Mouse (Mus musculus) intestine, embryonic 14.5 days (tissue): ENCODE results near the gene Ubxn1. TPM values are rescaled to one million over a fixed set of nuclear protein-coding genes. Genes with fewer than 3 reads are reported as not detected.
A peak's percentile ranks its signal among the peaks of the same experiment; 100 is the strongest.

Source experiments
- ATAC-seq: fragments of 200-750 bp; cut with Nextera tagmentation; replicated peaks from 2 replicates; pipeline ENCODE4 v1.8.0; 2017; ENCODE audit warnings: low read depth, moderate number of reproducible peaks, moderate TSS enrichment, moderate library complexity; ENCODE audit not compliant: low FRiP score, low TSS enrichment
- DNase-seq: peaks from one replicate; pipeline ENCODE4 v3.0.0-alpha.2; 2018; ENCODE audit warnings: low spot score
- H3K27ac ChIP-seq: fragments of 300-500 bp; sonication (generic); 2 replicates; pipeline ENCODE4 v1.5.1; 2014; ENCODE audit warnings: low read depth, mild to moderate bottlenecking, control low read depth
- H3K27me3 ChIP-seq: fragments of 300-500 bp; sonication (generic); replicated peaks from 2 replicates; pipeline ENCODE4 v1.6.1; 2014; ENCODE audit warnings: low read length, control low read depth; ENCODE audit not compliant: control insufficient read depth, insufficient read depth
- H3K36me3 ChIP-seq: fragments of 300-500 bp; sonication (generic); 2 replicates; pipeline ENCODE4 v1.6.1; 2014; ENCODE audit warnings: low read length, control low read depth; ENCODE audit not compliant: control insufficient read depth, insufficient read depth
- H3K4me1 ChIP-seq: fragments of 300-500 bp; sonication (generic); replicated peaks from 2 replicates; pipeline ENCODE4 v1.6.1; 2014; ENCODE audit warnings: low read length, control low read depth, mixed read lengths; ENCODE audit not compliant: control insufficient read depth, insufficient read depth
- H3K4me2 ChIP-seq: fragments of 300-500 bp; sonication (generic); 2 replicates; pipeline ENCODE4 v1.6.1; 2014; ENCODE audit warnings: low read length
- H3K4me3 ChIP-seq: fragments of 300-500 bp; sonication (generic); 2 replicates; pipeline ENCODE4 v1.5.1; 2014; ENCODE audit warnings: low read depth, low read length, control low read depth, mixed read lengths
- H3K9ac ChIP-seq: fragments of 300-500 bp; sonication (generic); 2 replicates; pipeline ENCODE4 v1.6.1; 2014; ENCODE audit warnings: mild to moderate bottlenecking, low read length
- H3K9me3 ChIP-seq: fragments of 300-500 bp; sonication (generic); 2 replicates; pipeline ENCODE4 v1.6.1; 2016; ENCODE audit warnings: low read length, control low read depth; ENCODE audit not compliant: control insufficient read depth
- WGBS: fragments of 180-500 bp; shearing (Covaris S2); extraction: QIAGEN DNeasy Blood & Tissue Kit; methylation state at CpG from one replicate; pipeline ENCODE4 v1.1.7; 2014; 5-methylcytosine and 5-hydroxymethylcytosine counted together
- polyA plus RNA-seq: library from polyadenylated mRNA; unstranded; fragments of >200 nt; fragmentation: Nextera tagmentation; extraction: Ambion mirVana; gene quantifications from 2 replicates; pipeline ENCODE4 v1.2.1, GENCODE M21; 2014

Gene Ubxn1
- polyA plus RNA-seq, 1 experiment from 2014 or later: 162 TPM

DNA sequence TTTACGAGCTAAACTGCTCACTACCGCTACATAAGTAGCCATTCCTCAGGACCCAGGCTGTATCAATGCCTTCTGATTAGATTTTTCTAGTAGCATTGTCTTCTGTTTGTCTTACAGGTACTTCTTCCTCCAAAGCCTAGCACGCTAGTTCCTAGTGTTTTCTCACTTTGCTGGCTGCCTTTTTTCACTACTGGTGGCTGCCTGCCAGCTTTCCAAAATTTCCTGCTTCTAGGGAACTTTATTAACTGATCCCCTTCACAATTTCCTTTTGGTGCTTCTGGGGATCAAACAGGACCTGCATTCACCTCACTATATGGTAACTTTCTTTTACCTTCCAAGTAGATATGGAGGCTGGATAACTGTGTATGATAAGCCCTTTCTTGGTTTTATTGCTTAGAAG lies 27.8 kb downstream of the Ubxn1 start:
- H3K27ac ChIP-seq: 0 out of 2 replicates have a peak overlapping the region, but pooled peaks have one; percentile 0
- 39% methylated on average over 3 of the region's 3 CpGs for WGBS
- no peaks in the 10 kb centered on the region for H3K27me3 ChIP-seq
- H3K9ac ChIP-seq: peak overlapping the region; percentile 97
- no peak for ATAC-seq
- no peaks in the 10 kb centered on the region for H3K9me3 ChIP-seq
- DNase-seq: no peak
- H3K4me1 ChIP-seq: peaks cover 21% of the 10 kb centered on the region
- H3K4me3 ChIP-seq: peak overlapping the region; percentile 96
- peaks cover 47% of the 10 kb centered on the region for H3K36me3 ChIP-seq
- H3K4me2 ChIP-seq: peak overlapping the region; percentile 85

DNA sequence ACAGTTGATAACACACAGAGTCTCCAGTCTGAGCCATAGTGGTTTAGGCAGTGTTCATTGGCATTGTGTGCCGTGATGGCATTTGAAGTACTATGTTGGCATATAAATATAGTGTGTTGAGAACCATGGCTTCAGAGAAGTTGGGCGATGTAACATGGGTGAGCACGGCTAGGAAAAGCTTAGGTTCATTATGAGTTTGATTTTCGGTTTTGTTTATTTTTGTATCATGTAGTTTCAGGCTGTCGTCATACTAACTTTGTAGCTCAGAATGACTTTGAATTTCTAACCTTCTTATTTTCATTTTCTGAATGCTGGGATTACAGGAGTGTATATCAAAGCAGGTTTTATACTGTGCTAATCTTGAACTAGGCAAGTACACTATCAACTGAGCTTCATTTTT lies 32.1 kb downstream of the Ubxn1 start:
- no peak for DNase-seq
- H3K4me3 ChIP-seq: no peak overlapping the region
- no peak overlapping the region for H3K4me2 ChIP-seq
- ATAC-seq: no peak
- H3K27ac ChIP-seq: no peak overlapping the region
- no peak overlapping the region for H3K9ac ChIP-seq
- H3K9me3 ChIP-seq: no peaks in the 10 kb centered on the region
- peaks cover 12% of the 10 kb centered on the region for H3K4me1 ChIP-seq
- WGBS: 95% methylated on average over 5 of the region's 5 CpGs
- H3K27me3 ChIP-seq: no peaks in the 10 kb centered on the region
- peaks cover 63% of the 10 kb centered on the region for H3K36me3 ChIP-seq

DNA sequence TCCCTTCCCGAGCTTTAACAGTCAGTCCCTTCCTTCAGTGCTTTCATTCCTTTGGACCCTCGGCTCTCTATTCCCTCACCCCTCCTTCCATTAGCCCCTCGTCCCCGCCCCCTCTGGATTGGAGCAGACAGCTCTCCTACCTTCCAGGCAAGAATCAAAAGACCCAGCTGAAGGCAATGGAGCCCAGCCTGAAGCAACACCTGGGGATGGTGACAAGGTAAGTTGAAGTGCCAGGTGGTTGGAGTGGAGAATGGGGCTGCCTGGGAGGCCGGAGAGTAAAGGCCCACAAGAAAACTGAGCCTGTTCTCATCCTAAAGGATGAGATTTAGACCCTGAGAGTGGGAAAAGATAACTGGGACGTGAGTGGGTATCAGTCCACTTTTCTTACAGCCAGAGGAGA lies 37.2 kb downstream of the Ubxn1 start:
- Histone ChIP-seq H3K4me1 (no peaks in the 10 kb centered on the region), H3K27me3 (no peaks in the 10 kb centered on the region), H3K4me3 (no peak overlapping the region), H3K9me3 (no peaks in the 10 kb centered on the region), H3K4me2 (no peak overlapping the region), H3K36me3 (peaks cover 97% of the 10 kb centered on the region), H3K27ac (no peak overlapping the region), H3K9ac (no peak overlapping the region)
- 90% methylated on average over 6 of the region's 6 CpGs for WGBS
- ATAC-seq (no peak), DNase-seq (no peak)

DNA sequence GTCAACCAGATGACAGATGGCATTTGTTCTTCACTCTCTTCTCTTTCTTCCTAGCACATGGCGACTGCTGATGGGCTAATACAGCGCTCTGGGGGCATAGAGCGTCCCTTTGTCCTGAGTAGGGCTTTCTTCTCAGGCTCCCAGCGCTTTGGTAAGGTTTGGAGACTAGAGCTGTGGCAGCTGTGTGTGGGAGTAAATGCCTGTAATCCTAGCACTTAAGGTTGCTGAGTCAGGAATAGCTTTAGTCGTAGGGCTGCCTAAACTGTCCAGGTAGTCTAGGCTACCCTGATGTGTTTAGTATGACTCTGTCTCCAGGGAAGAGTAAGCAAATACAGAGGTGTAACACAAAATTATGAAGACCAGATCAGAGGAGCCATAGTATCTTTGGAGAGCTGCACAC lies 40.5 kb downstream of the Ubxn1 start:
- Histone ChIP-seq H3K36me3 (peaks cover 100% of the 10 kb centered on the region), H3K4me2 (no peak overlapping the region), H3K27ac (no peak overlapping the region), H3K9me3 (no peaks in the 10 kb centered on the region), H3K27me3 (no peaks in the 10 kb centered on the region), H3K4me1 (no peaks in the 10 kb centered on the region), H3K4me3 (no peak overlapping the region), H3K9ac (no peak overlapping the region)
- no peak for DNase-seq
- ATAC-seq: no peak
- 93% methylated on average over 5 of the region's 5 CpGs for WGBS

DNA sequence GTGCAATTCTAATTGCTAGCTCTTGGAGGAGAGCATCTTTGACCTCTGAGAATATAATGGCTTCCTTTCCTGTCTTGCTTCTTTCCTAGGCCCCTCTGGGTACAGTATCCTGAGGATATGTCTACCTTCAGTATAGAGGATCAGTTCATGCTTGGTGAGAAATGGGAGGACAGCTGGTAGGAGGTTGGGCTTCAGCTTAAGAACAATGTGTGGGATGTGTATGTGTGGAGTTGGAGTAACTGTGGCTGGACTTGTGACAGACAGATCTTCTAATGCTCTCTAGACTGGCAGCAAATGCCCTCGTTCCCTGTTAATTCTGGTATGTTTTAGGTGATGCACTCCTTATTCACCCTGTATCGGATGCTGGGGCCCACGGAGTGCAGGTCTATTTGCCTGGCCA lies 42.9 kb downstream of the Ubxn1 start:
- DNase-seq (no peak), ATAC-seq (no peak)
- Histone ChIP-seq H3K4me3 (no peak overlapping the region), H3K36me3 (peaks cover 81% of the 10 kb centered on the region), H3K4me1 (no peaks in the 10 kb centered on the region), H3K4me2 (no peak overlapping the region), H3K27ac (no peak overlapping the region), H3K9me3 (no peaks in the 10 kb centered on the region), H3K27me3 (no peaks in the 10 kb centered on the region), H3K9ac (no peak overlapping the region)
- WGBS: 95% methylated on average over 3 of the region's 3 CpGs

DNA sequence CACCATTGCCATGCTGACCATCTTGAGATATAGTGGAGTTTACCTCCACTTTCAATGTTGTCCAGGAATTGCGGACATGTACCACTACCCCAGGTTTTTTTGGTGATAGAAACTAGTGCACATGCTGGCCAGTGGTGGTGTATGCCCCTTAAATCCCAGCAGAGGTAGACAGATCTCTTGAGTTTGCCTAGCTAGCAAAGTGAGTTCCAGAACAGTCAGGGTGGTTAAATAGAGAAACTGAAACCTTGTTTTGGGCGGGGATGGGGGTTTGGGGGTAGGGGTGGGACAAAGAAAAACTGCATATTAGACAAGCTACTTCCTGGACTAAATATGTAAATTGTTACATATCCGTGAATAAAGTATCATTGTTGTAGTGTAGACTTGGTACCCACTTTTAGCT lies 47.7 kb downstream of the Ubxn1 start:
- DNase-seq (no peak), ATAC-seq (no peak)
- Histone ChIP-seq H3K4me1 (peaks cover 11% of the 10 kb centered on the region), H3K36me3 (peaks cover 44% of the 10 kb centered on the region), H3K27me3 (no peaks in the 10 kb centered on the region), H3K4me3 (no peak overlapping the region), H3K9me3 (no peaks in the 10 kb centered on the region), H3K4me2 (no peak overlapping the region), H3K9ac (no peak overlapping the region), H3K27ac (no peak overlapping the region)
- whole genome bisulfite sequencing: 90% methylated on average over 3 of the region's 3 CpGs

DNA sequence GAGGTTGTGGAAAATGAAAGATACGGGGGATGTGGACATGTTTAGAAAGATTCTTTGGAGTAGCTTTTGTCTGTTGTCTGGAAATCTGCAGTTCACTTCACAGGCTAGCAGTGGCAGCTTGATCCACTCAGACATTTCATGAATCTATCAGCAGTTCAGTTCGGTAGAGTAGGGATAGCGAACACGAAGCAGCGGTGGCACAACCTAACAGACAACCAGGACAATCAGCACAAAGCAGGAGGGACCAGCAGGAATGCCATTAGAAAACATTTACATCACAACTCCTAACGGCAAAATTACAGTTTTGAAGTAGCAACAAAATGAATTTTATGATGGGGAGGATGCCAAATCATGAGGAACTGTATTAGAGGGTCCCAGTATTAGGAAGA lies 48.4 kb downstream of the Ubxn1 start:
- H3K4me1 ChIP-seq: peaks cover 11% of the 10 kb centered on the region
- no peaks in the 10 kb centered on the region for H3K9me3 ChIP-seq
- DNase-seq (no peak), ATAC-seq (no peak)
- WGBS: 70% methylated on average over 6 of the region's 6 CpGs
- H3K4me3 ChIP-seq: peak overlapping the region; percentile 87
- peak overlapping the region; percentile 65 for H3K4me2 ChIP-seq
- H3K36me3 ChIP-seq: peaks cover 38% of the 10 kb centered on the region
- H3K27ac ChIP-seq: peak overlapping the region; percentile 86
- peak overlapping the region; percentile 78 for H3K9ac ChIP-seq
- no peaks in the 10 kb centered on the region for H3K27me3 ChIP-seq

DNA sequence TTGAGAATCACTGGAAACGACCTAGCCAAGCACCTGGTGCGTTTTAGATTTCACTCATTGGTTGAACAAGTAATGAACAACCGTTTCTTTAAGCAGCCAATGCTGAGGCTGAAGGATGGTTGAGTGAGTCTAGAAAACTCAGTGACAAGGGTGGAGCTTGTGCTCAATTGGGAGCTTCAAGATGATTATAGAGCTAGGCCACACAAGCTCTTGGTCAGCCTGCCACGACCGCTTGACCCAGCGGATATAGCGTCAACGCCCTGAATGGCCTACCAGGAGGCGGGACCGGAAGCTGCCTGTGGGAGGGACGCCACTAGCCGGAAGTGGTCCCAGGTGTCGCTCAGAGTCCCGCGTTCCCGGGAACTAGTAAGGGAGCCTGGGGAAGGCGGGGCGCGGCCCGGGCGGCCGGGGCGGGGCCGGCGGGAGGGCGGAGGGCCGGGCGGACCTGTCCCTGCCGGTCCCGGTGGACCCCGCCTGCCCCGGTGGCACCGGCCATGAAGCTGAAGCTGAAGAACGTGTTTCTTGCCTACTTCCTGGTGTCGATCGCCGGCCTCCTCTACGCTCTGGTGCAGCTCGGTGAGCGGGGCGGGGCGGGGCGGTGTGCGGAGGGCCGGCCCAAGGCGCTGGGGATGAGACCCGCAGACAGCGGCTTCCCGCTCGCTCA lies 48.9 kb downstream of the Ubxn1 start, which contains the start of gene B3gat3:
Gene B3gat3 (plus strand): TSS at position 302 of the 664 bp plus-strand sequence.
- H3K4me3 ChIP-seq: peak within 1 kb of the TSS; percentile 87
- ATAC-seq (peak; percentile 98), DNase-seq (peak; percentile 95)
- no peaks in the 10 kb centered on the region for H3K27me3 ChIP-seq
- no peaks in the 10 kb centered on the region for H3K9me3 ChIP-seq
- H3K9ac ChIP-seq: peak within 1 kb of the TSS; percentile 78
- peak within 1 kb of the TSS; percentile 65 for H3K4me2 ChIP-seq
- H3K36me3 ChIP-seq: peaks cover 33% of the 10 kb centered on the region
- 2% methylated on average over 40 of the region's 50 CpGs for WGBS
- H3K27ac ChIP-seq: peak within 1 kb of the TSS; percentile 86
- peaks cover 11% of the 10 kb centered on the region for H3K4me1 ChIP-seq

DNA sequence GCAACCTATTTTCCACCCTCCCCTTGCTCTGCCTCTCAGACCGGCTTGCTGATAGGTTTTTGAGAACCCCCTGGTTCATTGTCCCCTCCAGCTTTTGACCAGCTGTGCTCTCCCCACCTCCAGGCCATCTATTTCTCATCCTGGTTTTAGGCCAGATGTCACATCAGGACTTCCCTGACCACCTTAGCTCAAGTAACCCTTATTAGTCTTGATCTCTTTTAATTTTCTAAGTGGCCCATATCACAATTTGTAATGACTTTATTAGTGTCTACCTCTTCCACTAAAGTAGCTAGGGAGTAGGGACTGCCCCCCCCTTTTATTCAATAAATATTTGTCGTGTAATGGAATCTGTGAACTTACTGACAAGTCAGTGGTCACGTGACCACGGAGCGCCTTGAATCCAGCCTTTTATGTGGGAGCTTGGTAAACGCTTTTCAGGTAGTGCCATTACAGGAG lies 49.6 kb downstream of the Ubxn1 start:
- ATAC-seq: no peak; the same call in 1 of the 2 replicates
- Histone ChIP-seq H3K4me3 (peak overlapping the region; percentile 87), H3K4me1 (peaks cover 11% of the 10 kb centered on the region), H3K27ac (peak overlapping the region; percentile 86), H3K9ac (peak overlapping the region; percentile 78), H3K36me3 (peaks cover 33% of the 10 kb centered on the region), H3K27me3 (no peaks in the 10 kb centered on the region), H3K4me2 (peak overlapping the region; percentile 65), H3K9me3 (no peaks in the 10 kb centered on the region)
- WGBS: 1% methylated on average over 6 of the region's 6 CpGs
- no peak for DNase-seq
